Mouse (Mus musculus) frontal cortex, adult (tissue): ENCODE results near the gene Prss16.

Source experiments
- ATAC-seq: cut with Nextera tagmentation; 2 replicates; pipeline ENCODE4 v1.9.2; 2017; ENCODE audit warnings: mild to moderate bottlenecking, moderate library complexity, mixed read lengths; ENCODE audit not compliant: low TSS enrichment

Prss16 gene

DNA sequence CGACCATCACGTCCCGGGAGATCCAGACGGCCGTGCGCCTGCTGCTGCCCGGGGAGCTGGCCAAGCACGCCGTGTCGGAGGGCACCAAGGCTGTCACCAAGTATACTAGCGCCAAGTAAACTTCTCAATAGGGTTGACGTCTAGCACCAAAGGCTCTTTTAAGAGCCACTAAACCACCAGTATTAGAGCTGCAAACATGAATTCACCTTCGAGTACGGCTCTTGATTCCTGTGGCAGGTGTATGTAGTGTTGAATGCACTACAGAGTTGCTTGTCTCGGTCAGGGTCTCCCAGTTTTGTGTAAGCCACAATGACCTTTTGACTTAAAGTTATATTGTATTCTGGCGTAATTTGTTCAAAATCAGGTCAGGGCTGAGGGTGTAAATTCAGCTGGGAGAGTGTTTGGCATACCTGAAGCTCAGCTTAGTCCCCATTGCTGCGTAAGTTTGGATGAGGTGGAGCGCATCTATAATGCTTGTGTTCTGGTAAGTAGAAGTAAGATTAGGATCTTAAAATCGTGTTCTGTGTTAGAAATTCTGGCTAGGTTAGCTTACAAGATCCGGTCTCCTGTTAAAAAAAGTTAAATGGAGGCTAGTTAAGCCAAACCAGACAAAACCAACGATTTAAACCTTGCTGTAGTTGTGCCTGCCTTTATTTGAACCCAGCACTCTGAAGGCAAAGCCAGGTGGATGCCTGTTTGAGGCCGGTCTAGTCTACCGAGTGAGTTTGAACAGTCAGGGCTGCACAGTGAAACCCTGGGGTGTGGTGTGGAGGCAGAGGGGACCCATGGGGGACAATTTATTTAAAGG, 26.8 kb upstream of the Prss16 start:
- ATAC-seq = no peak

DNA sequence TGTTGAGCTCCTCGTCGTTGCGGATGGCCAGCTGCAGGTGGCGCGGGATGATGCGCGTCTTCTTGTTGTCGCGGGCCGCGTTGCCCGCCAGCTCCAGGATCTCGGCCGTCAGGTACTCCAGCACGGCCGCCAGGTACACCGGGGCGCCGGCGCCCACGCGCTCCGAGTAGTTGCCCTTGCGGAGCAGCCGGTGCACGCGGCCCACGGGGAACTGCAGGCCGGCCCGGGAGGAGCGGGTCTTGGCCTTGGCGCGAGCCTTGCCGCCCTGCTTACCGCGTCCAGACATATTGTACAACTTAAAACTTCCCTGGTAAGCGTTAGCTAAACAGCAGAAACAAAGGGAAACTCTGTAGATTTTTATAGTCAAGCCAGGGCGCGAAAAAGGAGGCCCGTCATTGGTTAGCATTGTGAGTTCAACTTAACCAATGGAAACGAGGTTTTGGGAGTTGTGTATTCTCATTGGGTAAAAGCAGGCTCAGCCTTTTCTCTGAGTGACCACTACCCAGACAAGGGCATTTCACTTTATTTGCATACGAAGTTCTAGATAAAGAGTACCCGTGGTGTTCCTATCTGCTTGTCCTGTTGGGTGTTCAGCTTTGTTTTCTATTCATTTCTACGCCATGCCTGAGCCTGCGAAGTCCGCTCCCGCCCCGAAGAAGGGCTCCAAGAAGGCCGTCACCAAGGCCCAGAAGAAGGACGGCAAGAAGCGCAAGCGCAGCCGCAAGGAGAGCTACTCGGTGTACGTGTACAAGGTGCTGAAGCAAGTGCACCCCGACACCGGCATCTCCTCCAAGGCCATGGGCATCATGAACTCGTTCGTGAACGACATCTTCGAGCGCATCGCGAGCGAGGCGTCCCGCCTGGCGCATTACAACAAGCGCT, 26.0 kb upstream of the Prss16 start, which contains the start of the genes Hist1h2ah and Hist1h2bk:
Gene Hist1h2ah (minus strand): TSS at position 302 of the 882 bp plus-strand sequence.
Gene Hist1h2bk (plus strand): TSS at position 604 of the 882 bp plus-strand sequence.
- ATAC-seq = peak; percentile 100

DNA sequence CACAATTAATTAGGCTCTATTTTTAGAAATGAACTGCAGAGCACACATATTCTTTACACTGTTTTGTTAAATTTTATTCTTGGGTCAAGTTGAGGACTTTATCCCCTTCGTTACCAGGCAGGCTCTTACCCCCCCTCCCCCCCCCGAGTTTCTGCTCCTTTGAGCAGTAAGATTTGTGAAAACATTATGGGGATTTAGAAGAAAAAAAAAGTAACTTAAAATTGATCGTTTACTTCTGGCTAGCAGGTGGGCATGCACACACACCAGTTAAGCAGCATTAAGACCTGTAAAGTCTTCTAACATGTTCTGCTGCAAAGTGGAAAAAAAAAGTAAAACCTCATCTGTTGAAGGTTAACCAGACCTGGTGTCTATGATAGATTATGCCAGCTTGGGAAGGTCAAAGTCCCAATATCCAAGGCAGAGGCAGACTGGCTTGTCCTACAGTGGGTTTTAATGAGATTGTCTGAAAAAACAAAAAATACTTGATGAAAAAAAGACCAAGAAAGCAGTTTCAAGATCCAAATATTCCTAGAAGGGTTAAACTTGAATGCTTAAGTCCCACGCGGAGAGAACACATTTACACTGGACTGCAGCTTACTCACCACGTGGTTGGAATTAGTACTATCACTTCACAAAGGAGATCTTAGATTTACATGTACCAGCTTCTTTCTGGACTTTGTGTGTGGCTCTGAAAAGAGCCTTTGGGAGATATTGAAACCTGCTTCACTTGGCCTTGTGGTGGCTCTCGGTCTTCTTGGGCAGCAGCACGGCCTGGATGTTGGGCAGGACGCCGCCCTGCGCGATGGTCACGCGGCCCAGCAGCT, 25.1 kb upstream of the Prss16 start:
- no peak for ATAC-seq

DNA sequence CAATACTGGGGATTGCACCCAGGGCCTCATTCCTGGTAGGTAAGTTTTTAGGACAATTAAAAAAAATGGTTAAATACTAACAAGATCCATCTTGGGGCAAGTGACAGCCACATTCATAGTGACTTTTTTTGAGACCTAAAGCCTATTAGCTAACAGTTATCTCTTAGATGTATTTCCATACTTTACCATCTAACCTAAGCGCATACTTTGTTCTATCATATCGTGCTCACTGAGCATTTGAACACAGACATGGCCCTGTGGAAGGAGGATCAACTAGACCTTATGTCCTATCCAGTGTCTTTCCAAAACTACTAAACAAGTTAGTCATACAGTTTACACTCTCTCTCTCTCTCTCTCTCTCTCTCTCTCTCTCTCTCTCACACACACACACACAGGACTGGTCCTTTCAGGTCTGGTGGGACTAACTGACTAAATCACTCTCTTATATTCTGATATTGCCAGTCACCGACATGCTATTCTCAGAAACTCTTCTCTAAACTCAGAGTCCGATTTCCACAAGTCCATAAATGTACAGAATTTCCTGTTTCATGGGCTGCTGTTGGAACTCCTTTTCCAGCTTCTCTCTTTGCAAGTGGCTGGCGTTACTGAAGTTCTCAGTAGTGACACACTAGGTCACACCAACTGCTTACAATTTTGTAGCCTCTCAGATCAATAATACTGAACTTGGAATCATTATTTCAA, 24.4 kb upstream of the Prss16 start:
- no peak for ATAC-seq

DNA sequence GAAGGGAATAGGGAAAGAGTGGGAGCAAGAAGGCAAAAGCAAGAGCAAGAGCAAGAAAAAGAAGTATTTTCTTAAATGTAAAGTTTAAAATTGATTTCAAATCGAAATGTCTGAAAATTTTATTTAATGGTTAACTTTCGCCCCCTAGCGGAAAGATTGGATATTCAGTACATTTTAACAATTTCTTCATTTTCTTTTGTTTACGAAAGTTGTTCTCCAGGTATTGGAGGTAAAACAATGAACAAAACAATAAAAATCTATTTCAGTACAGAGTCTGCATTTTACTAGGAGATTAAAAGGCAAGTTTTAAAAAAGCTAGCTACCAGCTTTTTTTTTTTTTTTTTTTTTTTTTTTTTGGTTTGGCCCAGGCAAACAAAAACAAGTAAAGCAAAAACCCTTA, 21.0 kb upstream of the Prss16 start:
- no peak for ATAC-seq

DNA sequence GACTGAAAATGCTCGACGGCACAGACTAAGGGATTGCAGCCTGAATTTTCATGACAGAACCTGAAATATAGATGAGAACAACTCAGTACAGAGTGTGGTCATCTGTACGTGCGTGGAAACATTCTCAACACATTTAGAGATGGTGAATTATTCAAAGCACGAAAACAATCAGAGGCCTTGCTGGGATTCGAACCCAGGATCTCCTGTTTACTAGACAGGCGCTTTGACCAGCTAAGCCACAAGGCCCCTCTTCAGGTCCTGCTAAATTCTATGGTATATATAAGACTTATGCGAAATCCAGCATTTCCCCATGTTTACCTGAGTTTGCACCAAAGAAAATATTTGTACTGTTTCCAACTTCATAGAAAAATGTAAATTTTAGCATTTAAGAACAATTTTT, 20.4 kb upstream of the Prss16 start:
- ATAC-seq = no peak

DNA sequence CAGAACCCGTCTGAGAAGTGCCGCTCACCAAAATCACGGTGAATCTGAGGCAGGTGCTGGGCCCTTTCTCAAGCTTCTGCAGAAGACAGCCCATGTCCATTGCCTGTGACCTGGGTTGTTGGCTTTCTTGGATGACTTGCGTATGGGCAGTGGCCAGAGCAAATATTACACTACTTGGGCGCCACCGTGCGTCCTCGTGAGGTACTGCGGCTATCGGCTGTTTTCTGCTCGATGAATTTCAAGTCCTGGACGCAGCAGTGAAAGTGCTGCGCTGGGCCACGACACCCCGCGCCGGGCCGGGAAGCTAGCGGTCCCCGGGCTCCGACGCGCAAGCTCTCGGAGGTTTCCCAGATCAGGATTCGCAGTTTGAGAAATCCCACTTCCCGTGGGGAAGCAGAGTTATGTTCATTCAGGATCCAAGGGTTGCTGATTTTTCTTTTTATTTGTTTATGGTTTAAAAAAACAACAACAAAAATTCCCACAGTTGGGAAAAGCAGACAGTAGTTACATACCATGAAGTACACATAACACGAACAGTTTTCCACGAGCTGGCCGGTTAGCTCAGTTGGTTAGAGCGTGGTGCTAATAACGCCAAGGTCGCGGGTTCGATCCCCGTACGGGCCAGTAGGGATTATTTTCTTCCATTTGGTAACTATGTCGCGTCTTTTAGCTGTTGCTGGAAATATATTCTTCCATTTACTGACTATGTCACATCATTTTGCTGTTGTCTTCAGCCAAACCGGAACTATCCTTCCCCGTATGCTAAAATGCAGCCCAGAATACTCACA, 19.3 kb upstream of the Prss16 start:
- peak; percentile 82 for ATAC-seq

DNA sequence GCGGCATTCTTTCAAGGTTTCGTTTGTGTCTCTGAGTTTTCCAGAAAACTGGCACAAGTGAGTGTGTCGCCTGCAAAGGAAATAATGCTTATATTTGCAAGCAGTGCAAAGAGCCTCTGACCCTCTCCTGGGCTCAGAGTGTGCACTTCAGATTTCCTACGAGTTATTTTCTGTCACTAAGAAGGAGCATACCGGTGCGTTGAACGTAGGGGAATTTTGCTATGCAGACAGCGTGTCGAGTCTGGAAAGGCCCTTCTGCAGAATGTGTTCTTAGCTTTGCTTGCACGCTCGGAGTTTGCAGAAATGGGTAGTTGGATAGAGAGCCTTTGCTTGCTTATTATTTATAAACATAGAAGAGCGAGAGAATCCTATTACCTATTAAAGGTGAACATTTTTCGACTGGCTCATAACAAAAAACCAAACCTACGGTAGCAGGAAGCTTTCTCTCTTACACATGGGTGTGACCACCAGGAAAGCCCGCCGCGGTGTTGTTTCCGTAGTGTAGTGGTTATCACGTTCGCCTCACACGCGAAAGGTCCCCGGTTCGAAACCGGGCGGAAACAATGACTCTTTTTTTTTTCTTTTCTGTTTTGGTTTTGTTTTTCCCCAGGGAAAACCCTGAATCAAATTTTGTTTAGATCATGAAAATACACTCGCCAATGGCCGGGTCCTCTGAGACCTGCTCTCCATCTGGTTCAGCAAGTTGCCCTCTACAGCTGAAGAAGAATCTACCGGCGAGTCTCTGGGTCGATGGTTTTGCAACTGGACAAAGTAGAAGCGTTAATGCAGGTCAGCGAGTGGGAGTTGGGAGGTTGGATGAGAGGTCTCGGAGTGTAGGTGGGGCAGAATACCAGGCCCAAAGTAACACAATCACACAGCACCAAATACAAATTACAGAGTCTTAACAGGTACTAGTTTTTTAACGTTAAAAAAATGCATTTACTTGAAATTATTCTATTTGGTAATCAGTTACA, 16.8 kb upstream of the Prss16 start:
- peak; percentile 68 for ATAC-seq

DNA sequence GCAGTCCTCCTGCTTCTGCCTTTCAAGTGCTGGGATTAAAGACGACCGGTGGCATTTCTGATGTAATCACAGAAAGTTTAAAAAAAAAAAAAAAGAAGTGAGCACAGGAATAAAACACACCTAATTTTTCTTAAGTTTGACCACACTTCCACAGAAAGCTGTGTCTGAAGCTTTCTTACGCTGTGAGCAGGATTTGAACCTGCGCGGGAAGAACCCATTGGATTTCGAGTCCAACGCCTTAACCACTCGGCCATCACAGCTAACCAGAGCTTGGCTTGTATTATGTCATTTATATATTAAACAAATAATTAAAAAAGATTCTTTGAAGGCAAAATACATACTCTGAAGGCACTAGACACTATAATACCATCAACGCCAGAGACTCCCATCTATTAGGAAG, 12.7 kb upstream of the Prss16 start:
- peak; percentile 75 for ATAC-seq

DNA sequence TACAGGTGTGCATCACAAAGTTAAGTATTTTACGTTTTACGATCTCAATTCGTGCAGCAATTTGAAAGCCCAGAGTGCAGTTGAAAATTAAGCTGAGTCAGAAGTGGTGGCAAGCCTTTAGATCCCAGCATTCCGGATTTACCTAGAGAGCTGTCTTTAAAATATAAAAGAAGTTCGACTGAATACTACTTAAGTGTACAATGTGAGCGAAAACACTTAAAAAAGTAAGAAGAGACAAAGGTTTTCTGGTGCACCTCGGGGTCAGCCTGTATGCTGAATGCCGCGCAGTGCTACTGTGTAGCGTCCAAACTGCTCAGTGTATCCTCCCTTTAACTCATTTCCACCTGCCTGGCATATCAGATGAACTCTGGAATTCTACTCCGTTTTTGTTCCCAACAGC, 12.0 kb upstream of the Prss16 start:
- ATAC-seq = no peak

DNA sequence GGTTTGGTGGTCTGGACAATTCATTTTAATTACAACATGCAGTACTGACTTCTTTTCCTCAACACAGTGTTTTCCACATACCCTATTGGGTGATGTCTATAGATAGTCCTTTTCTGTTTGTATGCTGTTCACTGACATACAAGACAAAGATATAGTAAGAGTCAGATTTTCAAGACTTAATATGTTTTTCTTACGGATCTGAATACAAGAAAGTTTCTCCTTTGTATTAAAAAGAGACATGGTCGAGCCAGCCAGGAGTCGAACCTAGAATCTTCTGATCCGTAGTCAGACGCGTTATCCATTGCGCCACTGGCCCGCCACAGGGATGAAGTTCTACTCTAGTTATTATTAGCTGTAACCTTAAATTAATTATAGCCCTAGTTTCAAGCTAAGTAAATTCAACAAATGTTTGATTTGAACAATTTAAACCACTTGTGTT, 11.4 kb upstream of the Prss16 start:
- ATAC-seq = no peak

DNA sequence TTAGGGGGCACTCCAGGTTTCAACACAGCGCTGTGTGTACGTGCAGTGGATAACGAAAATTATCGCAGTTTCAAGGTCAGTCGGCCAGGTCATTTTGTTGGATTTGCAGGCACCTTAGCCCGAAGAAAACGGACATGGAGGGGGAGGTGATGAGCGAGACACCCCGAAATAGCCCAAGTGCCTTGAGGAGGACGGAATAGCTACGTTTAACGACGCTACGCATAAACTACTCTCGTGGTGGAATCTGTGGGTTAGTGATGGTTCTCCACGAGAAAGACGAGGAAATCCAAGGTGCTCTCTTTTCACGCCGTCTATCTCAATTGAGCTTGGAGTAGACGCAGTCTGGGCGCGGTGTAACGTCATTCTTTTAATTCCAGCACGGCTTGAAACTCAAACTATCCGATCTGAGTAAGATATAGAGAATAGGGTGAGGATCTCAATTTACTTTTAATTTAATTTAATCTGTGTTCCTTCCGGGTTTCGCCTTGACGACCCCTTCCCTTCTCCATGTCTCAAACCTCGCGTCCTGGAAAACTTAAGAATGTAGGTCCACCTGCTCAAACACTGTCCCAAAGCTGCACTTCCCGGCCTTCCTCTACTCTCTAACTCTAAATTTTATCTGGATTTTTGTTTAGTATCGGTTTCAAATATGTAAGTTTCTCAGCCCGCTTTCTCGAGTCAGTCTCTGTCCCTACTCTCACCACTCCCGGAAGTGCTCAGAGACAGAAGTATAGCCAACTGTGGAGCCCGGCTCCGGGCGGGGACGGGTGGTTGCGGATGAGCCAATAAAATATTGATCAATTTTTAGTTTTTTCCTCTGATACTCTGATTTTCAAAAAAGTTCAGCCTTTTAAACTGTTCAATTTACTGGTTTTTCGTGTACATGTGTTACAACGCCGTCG, 10.6 kb upstream of the Prss16 start:
- no peak for ATAC-seq

DNA sequence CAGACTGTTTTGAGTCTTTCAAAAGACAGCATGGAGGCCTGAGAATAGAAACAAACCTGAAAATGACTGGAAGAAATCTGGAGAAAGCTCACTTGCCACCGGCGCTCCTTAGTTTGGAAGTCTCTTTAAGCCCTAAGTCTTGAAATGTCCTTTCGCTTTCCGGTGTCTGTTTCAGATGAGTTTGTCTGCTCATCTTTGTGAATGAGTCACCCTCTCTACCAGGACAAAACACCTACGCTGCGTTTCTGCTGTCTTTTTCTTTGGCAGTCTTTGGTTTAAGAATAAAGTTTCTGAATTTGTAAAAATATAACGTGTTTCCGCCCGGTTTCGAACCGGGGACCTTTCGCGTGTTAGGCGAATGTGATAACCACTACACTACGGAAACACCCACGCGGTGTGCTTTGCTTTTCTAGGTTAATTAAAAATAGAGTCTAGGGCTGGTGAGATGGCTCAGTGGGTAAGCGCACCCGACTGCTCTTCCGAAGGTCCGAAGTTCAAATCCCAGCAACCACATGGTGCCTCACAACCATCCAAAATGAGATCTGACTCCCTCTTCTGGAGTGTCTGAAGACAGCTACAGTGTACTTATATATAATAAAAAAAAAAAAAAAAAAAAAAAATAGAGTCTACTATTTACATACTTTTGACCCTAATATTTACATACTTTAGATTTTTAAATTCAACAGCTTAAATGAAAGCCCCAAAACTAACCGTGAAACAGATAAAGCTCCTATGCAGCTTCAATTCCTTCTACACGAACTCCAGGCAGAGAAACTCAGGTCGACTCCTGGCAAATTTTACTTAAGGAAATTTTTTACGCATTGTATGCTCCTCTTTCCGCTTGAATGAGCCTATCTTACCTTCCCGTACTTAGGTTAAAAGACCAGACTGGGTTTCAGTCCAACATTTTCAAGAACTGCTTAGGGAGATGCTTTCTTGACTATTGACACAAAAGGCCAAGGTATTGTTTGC, 6.2 kb upstream of the Prss16 start:
- ATAC-seq = peak; percentile 84

DNA sequence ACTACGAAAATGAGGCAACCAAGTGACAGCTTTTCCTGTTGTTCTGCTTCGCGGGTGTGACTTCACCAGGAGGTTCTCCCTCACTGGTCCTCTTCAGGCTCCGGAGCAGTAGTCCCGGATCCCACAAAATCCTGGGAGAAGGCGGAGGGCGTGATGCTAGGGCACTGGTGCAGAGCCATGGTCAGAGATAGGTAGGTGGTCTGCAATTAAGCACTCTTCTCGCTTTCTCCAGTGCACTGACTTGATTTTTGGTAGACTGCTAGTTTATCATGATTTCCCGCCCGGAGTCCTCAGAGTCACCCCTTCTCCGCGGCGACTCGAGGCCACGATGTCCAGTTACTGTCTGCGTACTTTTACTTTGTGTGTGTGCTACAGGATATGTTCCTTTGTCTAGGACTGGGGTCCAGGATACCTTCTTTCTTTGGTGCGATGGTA, 4.9 kb upstream of the Prss16 start:
- ATAC-seq = no peak

DNA sequence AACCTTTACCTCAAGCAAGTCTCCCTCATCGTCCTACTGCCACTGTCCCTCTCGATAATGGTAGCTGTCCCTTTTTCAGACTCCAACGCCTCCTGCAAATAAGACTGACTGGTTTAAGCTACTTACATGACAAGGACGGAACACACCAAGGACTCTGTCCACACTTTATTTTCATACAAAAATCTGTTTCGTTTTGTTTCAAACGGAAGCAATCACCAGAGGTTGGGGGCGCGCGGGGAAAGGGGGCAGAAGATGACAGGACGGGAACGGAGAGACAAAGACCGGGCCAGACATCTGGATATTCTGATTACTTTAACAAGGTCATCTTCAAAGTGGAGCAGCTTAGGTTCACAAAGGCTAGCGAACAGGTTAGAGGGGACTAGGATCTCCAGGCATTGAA, 4.2 kb upstream of the Prss16 start:
- no peak for ATAC-seq

DNA sequence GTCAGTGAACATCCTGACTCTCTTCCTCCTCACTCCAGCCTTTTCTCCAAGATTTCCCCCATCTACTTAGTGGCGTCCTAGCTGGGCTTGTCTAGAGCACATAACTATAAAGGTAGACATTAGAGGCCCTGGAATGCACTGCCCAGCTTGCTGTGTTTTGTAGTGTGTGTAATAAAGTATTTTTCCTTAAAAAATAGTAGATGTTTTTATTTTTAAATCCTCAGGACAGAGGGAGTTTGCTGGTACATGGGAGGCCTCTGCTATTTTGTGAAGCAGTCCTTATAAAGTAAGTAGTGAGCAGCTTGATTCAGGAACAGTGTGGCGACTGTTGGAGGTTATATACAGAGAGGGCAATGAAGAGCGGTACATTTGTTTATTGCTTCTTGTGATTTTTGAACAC, 835 bp downstream of the Prss16 start:
- no peak for ATAC-seq

DNA sequence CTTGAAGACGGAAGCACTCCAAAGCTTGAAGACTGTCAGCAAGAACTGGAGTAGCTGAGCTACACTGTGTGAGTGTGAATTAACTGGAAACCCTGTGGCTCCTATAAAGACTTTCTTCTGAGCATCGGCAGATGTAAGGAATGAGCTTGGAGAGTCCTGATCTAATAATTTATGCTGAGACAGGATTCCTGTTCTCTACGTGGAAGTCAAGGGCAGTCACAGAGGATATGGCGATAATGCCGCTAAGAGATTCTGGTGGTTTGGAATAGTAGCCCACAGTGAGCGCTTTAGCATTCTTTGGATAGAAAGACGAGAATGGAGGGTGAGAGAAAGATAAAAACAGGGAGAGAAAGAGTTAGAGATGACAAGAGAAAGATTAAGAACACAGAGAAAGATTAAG, 1.7 kb downstream of the Prss16 start:
- ATAC-seq = no peak
